Mouse (Mus musculus) lung, postnatal 36 days (tissue): ENCODE data around the gene Creg1.

Source experiments
- DNase-seq: peaks from one replicate; pipeline ENCODE4 v3.0.0; 2022; ENCODE audit warnings: mixed read lengths

Gene Creg1

DNA sequence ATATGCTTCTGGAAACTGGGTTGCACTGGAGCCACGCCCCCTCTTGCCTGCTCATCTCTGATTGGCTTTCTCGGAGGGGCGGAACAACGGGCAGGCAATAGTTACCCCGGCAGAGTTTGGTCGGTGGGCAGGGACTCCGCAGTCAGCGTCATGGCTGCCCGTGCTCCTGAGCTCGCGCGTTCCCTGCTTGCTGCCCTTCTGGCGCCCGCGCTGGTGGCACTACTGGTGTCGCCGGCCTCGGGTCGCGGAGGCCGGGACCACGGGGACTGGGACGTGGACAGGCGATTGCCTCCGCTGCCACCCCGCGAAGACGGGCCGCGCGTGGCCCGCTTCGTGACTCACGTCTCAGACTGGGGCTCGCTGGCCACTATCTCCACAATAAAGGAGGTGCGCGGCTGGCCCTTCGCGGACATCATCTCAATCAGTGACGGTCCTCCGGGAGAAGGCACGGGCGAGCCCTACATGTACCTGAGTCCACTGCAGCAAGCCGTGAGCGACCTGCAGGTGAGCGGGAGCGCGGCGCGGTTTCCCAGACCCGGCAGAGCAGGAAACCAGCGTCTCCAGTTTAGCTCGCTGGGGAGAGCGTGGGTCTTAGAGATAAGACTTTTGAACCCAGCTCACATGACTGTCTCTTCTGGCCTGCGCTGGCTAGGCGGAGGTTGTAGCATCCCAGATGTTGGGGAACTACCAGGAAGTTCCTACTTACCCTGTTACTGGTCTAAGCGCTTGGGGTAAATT is at the start of gene Creg1:
Creg1 (plus strand) TSS at position 112 of the 738 bp plus-strand sequence.
- DNase-seq = peak; percentile 98

DNA sequence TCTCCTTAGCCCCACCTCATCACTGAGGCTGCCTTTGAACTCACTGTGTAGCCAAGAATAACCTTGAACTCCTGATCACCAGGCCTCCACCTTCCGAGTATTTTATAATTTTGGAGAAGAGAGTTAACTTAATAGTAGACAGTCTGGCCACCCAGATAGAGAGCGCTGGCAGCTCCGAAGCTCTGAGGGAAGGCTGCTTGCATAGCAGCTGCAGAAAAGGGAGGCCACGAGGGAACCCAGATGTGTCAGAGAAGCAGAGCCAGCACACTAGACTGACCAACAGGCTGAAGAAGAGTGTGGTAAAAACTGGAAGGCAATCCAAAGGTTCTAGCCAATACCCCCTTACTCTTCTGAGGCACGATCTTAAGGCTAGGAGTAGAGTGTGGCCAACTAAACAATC is 49.7 kb upstream of the Creg1 start:
- no peak for DNase-seq

DNA sequence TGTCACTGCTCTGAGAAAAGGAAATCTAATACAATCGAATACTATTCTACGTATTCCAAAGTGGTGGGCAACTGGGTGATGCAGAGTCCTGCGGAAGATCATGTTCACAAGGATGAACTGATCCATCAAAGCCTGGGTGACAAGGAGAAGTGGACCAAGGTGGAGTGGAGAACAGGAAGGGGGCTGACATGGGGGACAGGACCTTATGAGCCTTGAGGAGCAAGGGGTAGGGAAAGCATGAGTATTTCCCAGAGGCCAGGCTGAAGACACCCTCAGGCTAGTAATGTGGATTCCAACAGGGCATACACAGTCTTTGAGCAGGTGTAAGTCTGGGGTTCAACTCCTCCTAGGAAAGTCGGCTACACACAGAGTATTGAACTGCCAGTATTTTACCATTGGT is 47.1 kb upstream of the Creg1 start:
- no peak for DNase-seq

DNA sequence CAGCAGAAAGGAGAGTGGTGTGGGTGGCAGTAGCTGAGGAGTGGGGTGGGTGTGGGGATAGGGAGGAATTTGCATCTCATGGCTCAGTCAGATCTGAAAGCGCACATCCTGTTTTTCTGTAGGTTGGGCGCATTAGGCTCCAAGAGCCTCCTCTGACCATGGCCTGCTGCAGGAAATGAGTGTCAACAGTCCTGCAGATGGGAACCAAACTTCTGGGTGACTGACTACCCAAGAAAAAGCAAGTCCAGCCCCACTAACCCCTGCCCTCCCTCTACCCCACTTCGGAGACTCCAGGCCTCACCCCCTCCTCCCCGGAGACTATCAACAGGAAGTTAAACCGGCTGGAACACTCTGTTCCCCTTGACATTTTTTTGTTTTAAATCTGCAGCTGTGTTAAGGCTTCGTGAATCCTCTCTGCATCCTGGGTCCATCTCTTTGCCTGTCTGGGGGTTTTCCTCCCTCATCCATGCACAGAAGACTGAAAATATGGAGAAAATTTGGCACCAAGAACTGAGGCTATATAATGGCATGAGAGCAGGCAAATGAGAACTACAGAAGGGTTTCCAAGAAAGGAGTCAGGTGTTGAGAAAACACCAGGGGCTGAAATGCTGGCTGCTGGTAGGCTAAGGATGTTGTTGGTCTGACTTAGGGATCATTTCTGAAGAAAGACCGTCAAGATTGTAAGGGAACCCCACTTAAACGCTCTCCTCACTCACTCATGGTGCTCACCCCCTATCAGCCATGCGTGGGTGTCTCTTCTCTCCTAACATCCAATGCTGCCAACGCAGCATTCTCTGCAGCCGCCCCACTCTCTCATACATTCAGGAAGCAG is 45.6 kb upstream of the Creg1 start:
- peak; percentile 83 for DNase-seq

DNA sequence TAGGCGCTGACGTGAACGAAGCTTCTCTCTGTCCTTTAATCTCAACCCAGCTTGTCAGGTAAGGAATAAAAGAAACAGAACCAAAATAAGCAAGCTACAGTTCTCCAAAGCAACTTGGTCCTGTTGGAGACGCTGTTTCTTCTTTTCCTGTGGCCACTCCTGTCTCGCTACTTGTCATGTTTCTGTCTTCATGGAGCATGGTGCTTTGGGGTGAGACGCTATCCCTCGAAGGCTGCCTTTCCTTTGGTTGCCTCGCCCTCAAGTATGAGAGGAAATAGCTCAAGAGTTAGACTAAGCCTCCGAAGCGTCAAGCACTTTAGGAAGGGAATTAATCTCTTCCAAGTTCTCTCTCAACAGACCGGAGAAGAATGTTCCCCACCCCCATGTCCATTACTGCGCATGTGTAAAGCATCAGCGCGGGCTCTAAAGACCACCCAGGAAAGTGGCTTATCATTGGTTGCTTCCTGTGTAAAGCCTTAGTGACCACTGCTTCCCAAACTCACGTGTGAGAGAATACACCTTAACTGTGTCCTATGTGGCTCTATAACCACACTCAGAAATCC is 44.9 kb upstream of the Creg1 start:
- peak; percentile 49 for DNase-seq

DNA sequence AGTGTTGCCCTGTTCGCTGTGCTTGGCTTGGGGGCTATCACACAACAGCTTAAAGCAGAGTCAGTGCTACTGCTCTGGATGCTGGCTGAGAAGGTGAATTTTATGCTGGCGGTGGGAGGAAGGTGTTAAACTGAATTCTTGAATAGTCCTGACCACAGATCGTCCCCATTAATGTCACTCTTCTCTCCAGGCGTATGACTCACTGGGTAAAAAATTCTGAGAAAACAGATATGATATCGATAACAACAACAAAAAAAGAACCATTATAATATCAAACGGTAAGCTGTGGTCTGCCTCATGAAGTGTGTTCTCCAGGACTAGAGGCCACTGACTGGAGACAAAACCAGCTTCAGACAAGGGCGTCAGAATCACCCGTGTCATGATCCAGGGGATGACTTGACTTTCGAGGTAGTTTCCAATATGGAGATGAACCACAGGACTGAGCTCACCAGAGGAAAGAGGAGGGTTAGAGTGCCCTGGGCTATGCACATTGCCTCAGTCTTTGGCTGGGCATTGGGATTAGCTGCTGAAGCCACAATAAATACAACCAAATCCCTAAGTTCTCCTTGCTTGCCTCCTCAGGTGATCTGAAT is 40.9 kb upstream of the Creg1 start:
- no peak for DNase-seq

DNA sequence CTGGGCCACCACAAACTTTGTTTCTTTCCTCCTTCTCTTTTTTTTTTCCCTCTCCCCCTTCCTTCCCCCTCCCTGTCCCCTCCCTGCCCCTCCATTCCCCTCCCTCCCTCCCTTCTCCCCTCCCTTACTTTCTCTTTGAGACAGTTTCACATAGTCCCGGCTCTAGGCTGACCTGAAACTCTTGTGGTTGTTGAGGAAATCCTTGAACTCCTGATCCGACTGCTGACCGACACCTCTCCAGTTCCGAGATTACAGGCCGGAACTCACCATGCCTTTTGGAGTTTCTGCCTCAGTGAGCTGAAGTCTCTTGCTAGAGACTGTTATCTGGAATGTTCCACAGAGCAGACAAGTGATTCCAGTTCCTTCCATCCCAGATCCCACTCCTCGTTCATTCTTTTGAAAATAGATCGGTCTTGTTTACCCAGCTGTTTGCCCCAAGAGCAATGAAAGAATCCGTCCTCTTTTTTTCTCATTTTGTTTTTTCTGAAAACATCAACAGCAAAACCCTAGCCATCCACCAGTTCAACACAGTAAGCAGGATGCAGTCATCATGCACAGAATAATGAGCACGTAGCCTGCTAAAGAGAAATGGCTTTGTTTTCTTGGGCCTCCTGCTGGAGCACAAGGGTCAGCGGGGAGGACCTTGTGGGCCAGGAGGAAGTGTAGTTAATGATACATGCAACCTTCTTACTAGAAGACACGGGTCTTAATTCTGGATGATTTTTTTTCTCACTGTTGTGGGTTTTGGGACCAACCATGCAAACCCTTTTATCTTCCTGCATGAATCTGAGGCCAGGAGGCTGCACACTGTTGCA is 39.1 kb upstream of the Creg1 start:
- DNase-seq = no peak

DNA sequence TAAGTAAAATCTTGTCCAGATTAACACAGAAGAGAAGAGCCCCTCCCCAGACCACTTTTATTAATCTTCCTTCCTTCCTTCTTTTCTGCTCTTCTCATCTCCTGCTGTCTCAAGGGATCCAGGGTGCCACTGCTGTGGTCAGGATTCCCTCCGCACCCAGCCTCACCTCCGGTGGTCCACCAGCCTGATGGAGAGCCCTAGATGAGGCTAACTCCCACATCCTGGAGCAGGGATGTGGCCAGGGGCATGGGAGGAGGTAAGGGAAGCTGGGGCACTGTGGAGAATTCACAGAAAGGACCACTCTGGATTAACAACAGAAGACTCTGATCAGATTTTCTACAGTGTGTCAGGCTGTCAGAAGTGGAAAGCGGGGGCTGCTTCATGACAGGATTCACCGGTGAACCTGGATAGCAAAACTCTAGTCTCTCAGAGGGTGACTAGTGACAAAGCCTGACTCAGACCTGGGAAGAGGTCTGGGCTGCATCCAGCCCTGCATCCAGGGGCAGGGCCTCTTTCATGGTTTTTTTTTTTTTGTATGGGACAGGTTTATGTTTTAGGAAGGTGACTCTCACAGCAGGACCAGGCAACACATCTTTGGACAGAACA is 38.4 kb upstream of the Creg1 start:
- DNase-seq = no peak

DNA sequence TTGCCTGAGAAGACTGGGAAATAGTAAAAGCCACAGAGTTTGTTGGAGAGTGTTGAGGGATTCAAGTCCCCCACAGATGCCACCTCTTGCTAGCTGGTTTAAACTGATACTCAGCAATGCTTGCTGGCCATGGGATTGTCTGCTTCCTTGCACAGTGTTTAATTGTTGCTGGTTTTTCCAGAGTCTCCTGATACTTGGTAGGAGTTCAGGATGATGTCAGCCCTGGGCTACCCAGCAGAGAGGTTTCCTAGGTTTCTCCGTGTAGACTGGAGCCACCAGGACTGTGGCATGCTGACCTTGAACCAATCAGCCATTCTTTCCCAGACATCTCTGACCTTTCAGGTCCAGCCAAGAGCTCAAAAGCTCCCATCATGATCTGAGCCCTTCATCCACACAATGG is 36.6 kb upstream of the Creg1 start:
- DNase-seq = no peak

DNA sequence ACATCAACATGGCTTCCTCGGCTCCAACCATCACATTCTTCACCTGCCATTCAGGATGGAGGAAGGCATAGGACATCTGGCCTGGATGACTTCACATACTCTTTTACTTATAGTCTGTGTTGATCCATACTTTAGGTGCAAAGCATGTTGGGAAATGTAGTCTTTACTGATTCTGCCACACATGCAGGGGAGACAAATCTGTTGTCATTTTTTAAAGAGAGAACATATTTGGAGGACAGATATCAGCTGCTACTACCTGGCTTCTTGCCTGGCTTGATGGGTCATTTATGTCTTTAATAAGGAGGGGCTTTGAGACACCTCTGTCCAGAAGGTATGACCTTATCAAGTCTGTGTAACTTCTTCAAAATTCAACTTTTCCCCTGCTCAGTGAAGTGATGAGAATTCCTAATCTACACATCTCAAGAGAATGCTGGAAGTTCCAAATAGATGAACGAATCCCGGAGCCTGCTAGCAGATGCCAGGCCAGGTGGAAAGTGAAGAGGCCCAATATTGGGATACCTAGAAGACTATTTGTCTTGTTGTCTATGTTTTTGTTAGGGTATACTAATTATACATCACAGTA is 35.4 kb upstream of the Creg1 start:
- DNase-seq = no peak

DNA sequence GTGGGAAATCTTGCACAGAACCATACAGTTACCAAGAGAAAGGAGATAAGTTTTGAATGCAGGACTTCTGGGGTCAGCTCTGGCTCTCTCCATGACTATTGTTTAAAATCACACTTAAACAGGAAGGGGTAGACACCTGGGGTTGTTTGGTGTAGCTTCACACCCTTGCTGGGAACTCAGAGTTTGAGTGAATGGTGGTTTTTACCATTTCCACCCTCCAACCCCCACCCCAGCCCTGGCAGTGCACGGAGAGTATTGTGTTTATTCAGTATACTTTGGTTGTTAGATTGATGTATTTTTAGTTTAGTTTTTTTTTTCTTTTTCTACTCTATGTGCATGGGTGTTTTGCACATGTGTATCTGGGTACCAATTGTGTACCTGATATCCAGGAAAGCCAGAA is 33.4 kb upstream of the Creg1 start:
- DNase-seq = no peak

DNA sequence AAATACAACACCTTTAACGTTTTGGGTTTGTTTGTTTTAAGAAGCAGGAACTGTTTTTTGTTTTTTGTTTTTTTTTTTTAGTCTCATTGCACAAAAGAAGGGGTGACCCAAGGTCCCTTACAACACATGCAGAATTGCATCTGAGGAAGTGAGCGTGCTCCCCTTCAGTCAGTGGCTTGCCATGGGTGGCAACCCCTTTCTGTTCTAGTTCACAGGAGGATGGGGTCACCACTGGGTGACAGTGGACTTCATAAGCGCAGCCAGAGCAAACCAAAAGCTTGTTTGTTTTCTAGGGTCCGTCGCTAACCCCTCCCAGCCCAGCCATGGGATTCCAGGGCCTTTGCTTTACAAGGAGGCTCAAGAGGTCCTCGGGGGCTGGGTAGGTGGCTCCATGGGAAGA is 32.0 kb upstream of the Creg1 start:
- DNase-seq = no peak

DNA sequence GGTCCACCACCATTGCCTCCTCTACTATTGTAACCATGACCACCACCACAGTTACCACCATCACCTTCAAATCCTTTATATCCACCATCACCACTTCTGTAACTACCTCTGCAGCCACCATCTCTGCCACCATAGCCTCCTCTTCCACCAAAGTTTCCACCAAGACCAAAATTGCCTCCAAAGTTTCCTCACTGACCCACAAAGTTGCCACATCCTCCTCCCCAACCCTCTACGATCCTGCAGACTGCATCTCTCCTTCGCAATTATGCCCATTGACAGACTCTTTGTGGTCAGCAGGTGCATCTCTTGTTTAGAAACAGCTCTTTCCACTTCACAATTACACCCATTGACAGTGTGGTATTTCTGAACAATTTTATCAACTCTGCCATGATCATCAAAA is 28.7 kb upstream of the Creg1 start:
- no peak for DNase-seq

DNA sequence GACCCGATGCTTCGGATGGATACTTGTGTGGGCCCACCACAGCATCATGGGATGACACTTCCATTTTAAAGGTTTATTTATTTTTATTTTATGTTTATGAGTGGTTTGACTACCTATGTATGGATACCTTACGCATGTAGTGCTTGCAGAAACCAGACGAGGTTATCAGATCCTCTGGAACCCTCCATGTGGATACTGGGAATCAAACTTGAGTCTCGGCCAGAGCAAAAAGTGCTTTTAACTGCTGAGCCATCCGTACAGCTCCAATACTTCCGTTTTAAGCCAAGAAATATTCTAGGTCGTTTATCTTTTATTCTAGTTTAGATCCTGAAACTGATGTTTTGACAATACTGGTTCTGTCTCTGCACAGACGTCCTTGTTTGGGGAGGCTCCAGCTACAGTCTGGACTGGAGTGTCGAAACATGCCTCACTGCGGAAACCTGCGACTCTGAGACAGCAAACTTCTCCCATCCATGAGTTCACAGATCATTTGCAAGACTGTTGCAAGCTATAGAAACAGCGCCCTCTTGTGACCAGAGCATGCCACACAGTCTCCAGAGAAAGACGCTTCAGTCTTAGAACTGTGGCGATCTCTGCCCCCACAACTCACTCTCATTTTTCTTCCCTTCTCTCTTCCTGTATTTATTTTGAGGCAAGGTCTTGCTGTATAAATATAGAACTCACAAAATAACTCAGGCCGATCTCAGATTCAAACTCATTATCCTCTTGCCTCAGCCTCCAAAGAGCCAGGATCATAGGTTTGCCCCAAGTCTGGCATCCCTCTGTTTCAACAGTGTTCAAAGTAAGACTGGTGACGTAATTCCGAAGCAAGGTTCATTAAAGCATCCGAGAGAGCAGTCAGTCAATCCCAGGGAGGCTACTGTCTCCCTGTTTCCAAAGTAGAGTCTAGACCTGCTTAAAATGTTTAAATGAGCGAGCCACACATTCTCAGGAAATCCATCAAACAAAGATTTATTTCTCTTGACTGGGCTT is 27.4 kb upstream of the Creg1 start:
- DNase-seq = peak; percentile 96

DNA sequence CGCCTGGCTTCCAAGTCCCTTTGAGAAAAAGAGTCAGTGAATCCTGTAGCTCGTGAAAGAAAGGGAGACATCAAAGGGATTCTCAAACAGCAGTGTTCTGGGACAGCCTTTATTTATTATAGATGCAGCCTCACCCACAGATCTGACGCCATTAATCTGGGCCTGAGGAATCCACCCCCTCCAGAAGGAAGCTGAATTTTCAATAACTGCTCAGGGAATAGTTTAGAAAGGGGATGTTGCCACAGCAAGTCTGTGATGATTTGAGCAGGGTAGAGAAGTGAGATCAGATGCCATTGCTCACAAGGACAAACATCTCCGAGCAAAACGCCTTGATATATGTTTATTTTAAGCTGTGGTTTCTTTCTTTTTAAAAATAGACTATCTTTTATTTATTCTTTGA is 26.1 kb upstream of the Creg1 start:
- peak; percentile 14 for DNase-seq

DNA sequence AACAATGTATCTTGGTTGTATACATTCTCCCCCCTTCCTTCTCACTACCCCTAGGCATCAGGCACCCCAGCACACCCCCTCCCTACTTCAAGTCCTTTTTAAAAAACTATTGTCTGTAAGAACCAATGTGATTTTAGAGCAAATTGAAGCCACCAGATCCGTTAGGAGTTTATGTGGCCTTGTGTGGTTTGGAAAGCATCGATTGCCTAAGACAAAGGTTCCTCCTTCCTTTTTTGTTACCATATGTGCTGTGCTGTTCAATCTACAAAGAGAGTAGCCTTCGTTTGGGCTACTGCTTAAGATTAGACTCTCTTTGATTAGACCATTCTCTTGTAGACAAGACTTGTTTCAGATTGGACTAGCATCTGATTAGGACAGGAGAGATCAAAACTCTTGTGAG is 25.7 kb upstream of the Creg1 start:
- no peak for DNase-seq

DNA sequence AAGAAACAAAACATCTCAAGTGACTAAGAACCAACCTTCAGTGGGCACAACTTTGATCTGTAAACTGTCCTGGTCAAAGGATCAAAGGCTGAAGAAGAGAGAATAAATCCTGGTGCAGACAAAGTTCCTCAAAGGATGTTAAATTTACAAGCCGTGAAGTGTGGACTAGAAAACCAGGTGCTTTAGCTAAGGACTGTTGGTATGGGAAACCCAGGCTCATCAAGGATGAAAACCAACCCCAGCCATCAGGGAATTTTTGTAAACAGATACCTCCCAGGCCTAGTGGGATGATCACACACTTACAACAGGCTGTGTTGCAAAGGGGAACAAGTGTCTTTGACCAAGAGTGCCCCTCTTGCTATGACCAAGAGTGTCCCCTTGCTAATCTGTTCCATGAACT is 24.6 kb upstream of the Creg1 start:
- DNase-seq = no peak

DNA sequence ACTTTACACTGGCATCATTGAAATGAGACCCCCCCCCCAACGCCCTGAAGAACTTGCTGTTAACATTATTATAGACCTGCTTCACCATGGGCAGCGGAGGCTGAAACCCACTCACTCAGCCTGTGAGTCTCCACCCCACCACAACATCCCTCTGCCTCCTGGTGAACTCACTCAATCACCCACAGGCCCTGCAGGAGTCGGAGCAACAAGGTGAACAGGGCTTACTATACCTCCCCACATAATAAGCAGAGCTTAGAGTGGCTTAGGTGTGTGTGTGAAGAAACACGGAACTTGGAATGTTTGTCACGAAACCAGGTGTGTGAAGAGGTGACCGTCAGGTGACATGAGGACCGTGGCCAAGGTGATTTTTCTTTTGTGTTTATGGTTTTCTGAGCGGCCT is 21.6 kb upstream of the Creg1 start:
- no peak for DNase-seq

DNA sequence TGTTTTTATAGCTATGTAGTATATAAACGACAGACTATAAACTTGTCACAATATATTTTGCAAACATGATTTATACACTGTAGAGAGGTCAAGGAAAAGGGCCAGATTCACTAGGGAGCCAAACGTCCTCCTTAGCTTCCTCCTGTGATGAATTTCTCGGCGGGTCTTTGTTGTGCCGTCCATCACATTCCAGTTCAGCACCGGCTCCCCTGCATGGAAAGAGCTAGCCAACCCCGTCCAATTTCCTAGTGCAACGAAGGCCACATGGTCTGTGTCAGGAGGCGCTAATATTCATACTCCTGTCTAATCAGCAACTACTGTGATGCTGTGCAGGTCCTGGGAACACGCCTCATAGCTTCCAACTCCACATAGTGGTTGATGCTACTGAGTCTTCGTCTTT is 15.5 kb upstream of the Creg1 start:
- no peak for DNase-seq

DNA sequence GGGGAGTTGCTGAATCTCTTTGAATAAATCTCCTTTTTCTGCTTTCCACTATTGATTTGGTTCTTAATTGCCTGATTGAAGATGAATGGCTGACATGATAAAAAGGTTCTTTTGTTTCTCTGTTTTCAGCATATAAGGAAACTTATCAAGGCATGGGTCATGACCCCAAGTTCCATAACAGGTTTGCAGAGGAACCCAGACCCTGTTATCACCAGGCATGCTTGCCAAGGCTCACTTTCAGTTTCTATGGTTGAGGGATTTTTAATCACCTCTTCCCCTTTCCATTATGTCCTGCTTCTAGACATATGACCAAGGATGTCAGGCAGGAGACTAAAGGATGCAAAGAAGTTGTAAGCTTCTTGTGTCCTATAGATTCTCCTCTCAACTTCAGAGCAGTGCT is 12.4 kb upstream of the Creg1 start:
- DNase-seq = no peak

DNA sequence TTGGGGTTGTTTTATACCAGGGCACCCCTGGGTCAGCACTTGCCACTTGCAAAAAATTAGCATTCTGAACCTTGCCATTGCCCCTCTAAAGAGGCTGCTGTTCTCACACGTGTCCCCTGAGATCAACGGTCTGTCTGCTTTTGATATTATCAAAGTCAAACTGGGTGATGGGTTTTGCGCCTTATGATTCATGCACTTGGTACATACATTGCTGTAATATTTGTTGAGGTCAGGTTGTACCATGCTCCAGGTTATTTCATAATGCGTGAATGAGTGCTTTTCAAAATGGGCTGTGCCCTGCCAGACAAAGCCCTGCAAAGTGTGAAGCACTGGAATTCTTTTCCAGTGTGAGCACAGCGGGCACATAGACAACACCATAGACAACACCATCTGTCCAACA is 11.7 kb upstream of the Creg1 start:
- peak; percentile 44 for DNase-seq
